Mouse (Mus musculus) erythroblast, embryonic 14.5 days (primary cell): ENCODE data around the gene Mthfd1l.

ENCODE experiments used
- GATA1 ChIP-seq: IDR thresholded peaks from 2 replicates; pipeline ENCODE4 v1.6.1; 2012; ENCODE audit warnings: low read length, inconsistent platforms, mixed read lengths
- TAL1 ChIP-seq: IDR thresholded peaks from 3 replicates; pipeline ENCODE4 v1.6.1; 2012; ENCODE audit warnings: low read length, inconsistent platforms, mixed read lengths

- TF ChIP-seq TAL1 (no peak), GATA1 (no peak)
These were observed 17.5 kb downstream of the Mthfd1l start for GRCm38 (mm10) chr10:3990295-3990883.
